Mouse (Mus musculus) midbrain, postnatal 0 days (tissue): ENCODE data around the gene Bco2. TPM values are rescaled to one million over a fixed set of nuclear protein-coding genes. Genes with fewer than 3 reads are reported as not detected.

Source experiments
- ATAC-seq: fragments of 200-750 bp; cut with Nextera tagmentation; 2 replicates; pipeline ENCODE4 v1.8.0; 2017; ENCODE audit warnings: moderate number of reproducible peaks, mild to moderate bottlenecking, moderate TSS enrichment, moderate library complexity; ENCODE audit not compliant: low FRiP score
- DNase-seq: peaks from one replicate; pipeline ENCODE4 v3.0.0-alpha.2; 2015; ENCODE audit warnings: low spot score
- H3K27ac ChIP-seq: fragments of 300-500 bp; sonication (generic); 2 replicates; pipeline ENCODE4 v1.5.1; 2014; ENCODE audit warnings: low read depth, mild to moderate bottlenecking, low read length, mixed read lengths
- H3K27me3 ChIP-seq: fragments of 300-500 bp; sonication (generic); 2 replicates; pipeline ENCODE4 v1.6.1; 2014; ENCODE audit warnings: low read length, control low read depth, mixed read lengths; ENCODE audit not compliant: insufficient read depth
- H3K36me3 ChIP-seq: fragments of 300-500 bp; sonication (generic); 2 replicates; pipeline ENCODE4 v1.6.1; 2014; ENCODE audit warnings: low read length, control low read depth, mixed read lengths; ENCODE audit not compliant: insufficient read depth
- H3K4me1 ChIP-seq: fragments of 300-500 bp; sonication (generic); 2 replicates; pipeline ENCODE4 v1.6.1; 2014; ENCODE audit warnings: mild to moderate bottlenecking, control low read depth, antibody characterized with exemption, low read length, mixed read lengths; ENCODE audit not compliant: insufficient read depth
- H3K4me2 ChIP-seq: fragments of 300-500 bp; sonication (generic); 2 replicates; pipeline ENCODE4 v1.6.1; 2014; ENCODE audit warnings: low read depth, mild to moderate bottlenecking, low read length, mixed read lengths; ENCODE audit not compliant: poor library complexity, severe bottlenecking
- H3K4me3 ChIP-seq: fragments of 300-500 bp; sonication (generic); 2 replicates; pipeline ENCODE4 v1.5.1; 2014; ENCODE audit warnings: low read depth, mild to moderate bottlenecking, low read length, moderate library complexity
- H3K9ac ChIP-seq: fragments of 300-500 bp; sonication (generic); replicated peaks from 2 replicates; pipeline ENCODE4 v1.6.1; 2014; ENCODE audit warnings: mild to moderate bottlenecking, low read length, moderate library complexity, mixed read lengths; ENCODE audit not compliant: poor library complexity, severe bottlenecking
- H3K9me3 ChIP-seq: fragments of 300-500 bp; sonication (generic); 2 replicates; pipeline ENCODE4 v1.6.1; 2016; ENCODE audit warnings: low read length, control low read depth
- CTCF ChIP-seq: IDR thresholded peaks from 2 replicates; pipeline ENCODE4 v1.5.1; 2016; ENCODE audit warnings: antibody characterized with exemption, mild to moderate bottlenecking
- WGBS: fragments of 180-500 bp; shearing (Covaris S2); extraction: QIAGEN DNeasy Blood & Tissue Kit; methylation state at CpG from one replicate; pipeline ENCODE4 v1.1.7; 2014; 5-methylcytosine and 5-hydroxymethylcytosine counted together
- polyA plus RNA-seq: library from polyadenylated mRNA; unstranded; fragments of >200 nt; fragmentation: Nextera tagmentation; extraction: Ambion mirVana; gene quantifications from 2 replicates; pipeline ENCODE4 v1.2.1, GENCODE M21; 2015
- total RNA-seq: library from RNA; depleted of rRNA; stranded (reverse); fragments of >200 nt; gene quantifications from 2 replicates; pipeline ENCODE4 v1.2.3, GENCODE M21; 2014; rRNA removed

Bco2 gene
- total and polyA plus RNA-seq, 2 experiments from 2014 or later: 0.42 to 0.49 TPM

- ATAC-seq (no peak), DNase-seq (no peak)
- TF ChIP-seq CTCF: no peak
- Histone ChIP-seq H3K9ac (no peak overlapping the region), H3K27me3 (no peaks in the 10 kb centered on the region), H3K27ac (no peak overlapping the region), H3K4me3 (no peak overlapping the region), H3K36me3 (no peaks in the 10 kb centered on the region), H3K9me3 (no peaks in the 10 kb centered on the region), H3K4me1 (no peaks in the 10 kb centered on the region), H3K4me2 (no peak overlapping the region)
These were observed 64.1 kb downstream of the Bco2 start for GRCm38 (mm10) chr9:50490836-50491235.

GRCm38 (mm10) chr9:50485521-50485920 lies 69.5 kb downstream of the Bco2 start:
- TF ChIP-seq CTCF: no peak
- no peaks in the 10 kb centered on the region for H3K36me3 ChIP-seq
- H3K9me3 ChIP-seq: no peaks in the 10 kb centered on the region
- H3K4me2 ChIP-seq: 0 out of 2 replicates have a peak overlapping the region, but pooled peaks have one; percentile 1
- H3K4me3 ChIP-seq: no peak overlapping the region; the same call in 1 of the 2 replicates
- no peaks in the 10 kb centered on the region for H3K27me3 ChIP-seq
- no peak overlapping the region for H3K27ac ChIP-seq
- peak; percentile 21 for DNase-seq
- 7% methylated on average over 10 of the region's 10 CpGs for WGBS
- H3K4me1 ChIP-seq: no peaks in the 10 kb centered on the region
- ATAC-seq: no peak
- no peak overlapping the region for H3K9ac ChIP-seq

Other genes with a start within 250 kb of the Bco2 start
- 111 and 114 TPM in 2 replicates for gene Rpl10-ps3, start 210.2 kb downstream of the Bco2 start, total RNA-seq
- gene Rpl10-ps3, start 210.2 kb downstream of the Bco2 start, polyA plus RNA-seq: 88.1 and 95.5 TPM in 2 replicates
- 0.33 TPM in 1 of 2 replicates, not detected in the other for gene Plet1, start 60.7 kb downstream of the Bco2 start, total RNA-seq
- 0.52 and 0.80 TPM in 2 replicates for gene Plet1, start 60.7 kb downstream of the Bco2 start, polyA plus RNA-seq
- gene Pts, start 26.5 kb downstream of the Bco2 start, total RNA-seq: 76.6 and 82.3 TPM in 2 replicates
- 116 and 119 TPM in 2 replicates for gene Pts, start 26.5 kb downstream of the Bco2 start, polyA plus RNA-seq
- 18.2 and 20.5 TPM in 2 replicates for gene Il18, start 354 bp downstream of the Bco2 start, total RNA-seq
- 35.0 and 37.8 TPM in 2 replicates for gene Il18, start 354 bp downstream of the Bco2 start, polyA plus RNA-seq
- not detected in 2 replicates for gene Tex12, start 6.1 kb upstream of the Bco2 start, total RNA-seq
- gene Tex12, start 6.1 kb upstream of the Bco2 start, polyA plus RNA-seq: not detected in 2 replicates
- 189 and 214 TPM in 2 replicates for gene Sdhd, start 48.6 kb upstream of the Bco2 start, total RNA-seq
- 308 and 333 TPM in 2 replicates for gene Sdhd, start 48.6 kb upstream of the Bco2 start, polyA plus RNA-seq
- 185 and 193 TPM in 2 replicates for gene Timm8b, start 48.7 kb upstream of the Bco2 start, total RNA-seq
- 404 and 419 TPM in 2 replicates for gene Timm8b, start 48.7 kb upstream of the Bco2 start, polyA plus RNA-seq
- 1.3 and 15.0 TPM in 2 replicates for gene Pih1d2, start 62.1 kb upstream of the Bco2 start, total RNA-seq
- gene Pih1d2, start 62.1 kb upstream of the Bco2 start, polyA plus RNA-seq: 3.3 and 6.1 TPM in 2 replicates
- 10.9 and 19.3 TPM in 2 replicates for gene Nkapd1, start 62.3 kb upstream of the Bco2 start, total RNA-seq
- 18.7 and 22.5 TPM in 2 replicates for gene Nkapd1, start 62.3 kb upstream of the Bco2 start, polyA plus RNA-seq
- gene Dlat, start 104.6 kb upstream of the Bco2 start, total RNA-seq: 67.4 and 70.3 TPM in 2 replicates
- gene Dlat, start 104.6 kb upstream of the Bco2 start, polyA plus RNA-seq: 58.7 and 59.1 TPM in 2 replicates
- gene Dixdc1, start 184.3 kb upstream of the Bco2 start, total RNA-seq: 33.3 and 52.6 TPM in 2 replicates
- 26.1 and 28.6 TPM in 2 replicates for gene Dixdc1, start 184.3 kb upstream of the Bco2 start, polyA plus RNA-seq
- gene 2310030G06Rik, start 191.4 kb upstream of the Bco2 start, total RNA-seq: 1.3 and 1.5 TPM in 2 replicates
- gene 2310030G06Rik, start 191.4 kb upstream of the Bco2 start, polyA plus RNA-seq: 2.9 and 3.3 TPM in 2 replicates
- 6.2 and 11.3 TPM in 2 replicates for gene Cryab, start 196.1 kb upstream of the Bco2 start, total RNA-seq
- gene Cryab, start 196.1 kb upstream of the Bco2 start, polyA plus RNA-seq: 18.7 and 19.7 TPM in 2 replicates
- 1.1 and 5.2 TPM in 2 replicates for gene Hspb2, start 197.2 kb upstream of the Bco2 start, total RNA-seq
- gene Hspb2, start 197.2 kb upstream of the Bco2 start, polyA plus RNA-seq: 2.5 and 2.6 TPM in 2 replicates
- gene Fdxacb1, start 213.1 kb upstream of the Bco2 start, total RNA-seq: 9.7 and 14.1 TPM in 2 replicates
- gene Fdxacb1, start 213.1 kb upstream of the Bco2 start, polyA plus RNA-seq: 9.2 and 13.1 TPM in 2 replicates
- gene Alg9, start 219.8 kb upstream of the Bco2 start, total RNA-seq: 97.6 and 106 TPM in 2 replicates
- 51.4 and 57.3 TPM in 2 replicates for gene Alg9, start 219.8 kb upstream of the Bco2 start, polyA plus RNA-seq
- gene 1110032A03Rik, start 220.3 kb upstream of the Bco2 start, total RNA-seq: 29.0 and 33.0 TPM in 2 replicates
- gene 1110032A03Rik, start 220.3 kb upstream of the Bco2 start, polyA plus RNA-seq: 59.6 and 60.7 TPM in 2 replicates